Mouse (Mus musculus) 3134 (cell line): Measurements from ENCODE around the gene Igsf11.

Experiments
- DNase-seq: peaks from one replicate; pipeline ENCODE4 v3.0.0-alpha.2; 2011; ENCODE audit warnings: low spot score; ENCODE audit not compliant: insufficient read length; ENCODE audit errors: extremely low read depth

Igsf11 gene

GRCm38 (mm10) chr16:38892371-38892770 is at the start of gene Igsf11:
Gene Igsf11, plus strand, starts transcription at chr16:38892671.
- no peak for DNase-seq

- DNase-seq: no peak
Measured at GRCm38 (mm10) chr16:38858120-38858749, 34.2 kb upstream of the Igsf11 start.

- no peak for DNase-seq
Measured at GRCm38 (mm10) chr16:38860548-38860947, 31.9 kb upstream of the Igsf11 start.

- no peak for DNase-seq
Measured at GRCm38 (mm10) chr16:38864358-38864757, 28.1 kb upstream of the Igsf11 start.

GRCm38 (mm10) chr16:38873231-38873630 is 19.2 kb upstream of the Igsf11 start:
- no peak for DNase-seq

- DNase-seq: no peak
Measured at GRCm38 (mm10) chr16:38874481-38874880, 18.0 kb upstream of the Igsf11 start.

GRCm38 (mm10) chr16:38898816-38899425 is 6.5 kb downstream of the Igsf11 start:
- no peak for DNase-seq

GRCm38 (mm10) chr16:38900024-38900423 is 7.6 kb downstream of the Igsf11 start:
- no peak for DNase-seq

GRCm38 (mm10) chr16:38902111-38902778 is 9.8 kb downstream of the Igsf11 start:
- no peak for DNase-seq

- DNase-seq: no peak
Measured at GRCm38 (mm10) chr16:38903020-38903419, 10.5 kb downstream of the Igsf11 start.

- DNase-seq: no peak
Measured at GRCm38 (mm10) chr16:38904202-38904601, 11.7 kb downstream of the Igsf11 start.

- no peak for DNase-seq
Measured at GRCm38 (mm10) chr16:38905911-38906310, 13.4 kb downstream of the Igsf11 start.

GRCm38 (mm10) chr16:38908304-38908703 is 15.8 kb downstream of the Igsf11 start:
- DNase-seq: no peak

- no peak for DNase-seq
Measured at GRCm38 (mm10) chr16:38909506-38909905, 17.0 kb downstream of the Igsf11 start.

- no peak for DNase-seq
Measured at GRCm38 (mm10) chr16:38910088-38910487, 17.6 kb downstream of the Igsf11 start.

GRCm38 (mm10) chr16:38915451-38915850 is 23.0 kb downstream of the Igsf11 start:
- no peak for DNase-seq

- DNase-seq: no peak
Measured at GRCm38 (mm10) chr16:38916053-38916786, 23.7 kb downstream of the Igsf11 start.

GRCm38 (mm10) chr16:38916885-38917284 is 24.4 kb downstream of the Igsf11 start:
- DNase-seq: no peak

- no peak for DNase-seq
Measured at GRCm38 (mm10) chr16:38918121-38918520, 25.6 kb downstream of the Igsf11 start.

GRCm38 (mm10) chr16:38920488-38920887 is 28.0 kb downstream of the Igsf11 start:
- DNase-seq: no peak

GRCm38 (mm10) chr16:38924940-38925339 is 32.5 kb downstream of the Igsf11 start:
- no peak for DNase-seq
